Mouse (Mus musculus): ENCODE measurements around the gene Hamp.

DNA sequence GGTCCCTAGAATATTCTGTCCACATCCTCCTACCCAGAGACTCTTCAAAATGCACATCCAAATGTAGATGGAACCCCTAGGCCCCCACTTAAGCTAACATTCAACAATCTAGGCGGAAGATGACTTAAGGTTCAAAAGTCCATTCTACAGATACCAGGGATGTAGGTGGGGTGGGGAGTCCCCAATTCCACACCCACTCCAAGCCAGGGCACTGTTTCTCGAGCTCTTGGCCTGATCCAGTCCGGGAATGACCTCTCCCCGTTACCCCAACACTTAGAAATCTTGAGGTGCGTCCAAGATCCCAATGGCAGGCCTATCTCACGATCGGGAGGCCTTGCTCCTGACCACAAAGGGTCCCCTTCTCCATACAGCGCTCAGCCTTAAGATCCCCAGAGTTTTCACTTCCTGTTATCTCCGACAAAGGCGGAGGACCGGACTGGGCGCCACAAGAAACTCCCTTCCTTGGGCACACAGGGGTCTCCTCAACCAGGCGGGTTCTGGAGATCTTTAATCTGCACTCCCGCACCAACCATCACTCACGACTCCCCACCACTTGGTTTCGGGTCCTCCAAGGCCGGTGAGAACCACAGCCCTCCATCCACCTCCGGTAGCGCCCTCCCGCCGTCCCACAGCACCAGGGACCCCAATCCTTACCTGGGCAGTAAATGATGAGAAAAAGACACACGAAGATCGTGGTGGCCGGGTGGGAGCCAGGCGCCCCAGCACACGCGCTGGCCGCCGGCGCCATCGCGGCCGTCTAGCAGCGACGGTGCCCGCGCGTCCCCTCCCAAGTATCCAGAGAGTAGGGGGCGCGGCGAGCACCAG, 28.8 kb upstream of the Hamp start:
- TF ChIP-seq ZC3H11A (IDR thresholded peaks at IDR 0.05; ENCODE audit: borderline replicate concordance, low read depth, low read length) = no peak
- TF ChIP-seq CHD2 (IDR thresholded peaks at IDR 0.05; ENCODE audit: low read depth, low read length) = no peak
- TF ChIP-seq MAFK (IDR thresholded peaks at IDR 0.05; ENCODE audit: insufficient read depth, low read depth, low read length) = no peak
- TF ChIP-seq ZNF384 (IDR thresholded peaks at IDR 0.05; ENCODE audit: low read depth, low read length) = no peak
